Mouse (Mus musculus) heart, adult 8-10 months (tissue): ENCODE data around the gene Xkr7. TPM values are rescaled to one million over a fixed set of nuclear protein-coding genes. Genes with fewer than 3 reads are reported as not detected.

ENCODE experiments used
- DNase-seq: peaks from one replicate; pipeline ENCODE4 v3.0.0; 2022; ENCODE audit warnings: low spot score
- total RNA-seq, 4 experiments: library from RNA; stranded (reverse); gene quantifications; 2 replicates each; pipeline ENCODE4 v1.2.4; 2022

Xkr7 gene
- total RNA-seq, 4 experiments from 2014 or later = not detected

DNA sequence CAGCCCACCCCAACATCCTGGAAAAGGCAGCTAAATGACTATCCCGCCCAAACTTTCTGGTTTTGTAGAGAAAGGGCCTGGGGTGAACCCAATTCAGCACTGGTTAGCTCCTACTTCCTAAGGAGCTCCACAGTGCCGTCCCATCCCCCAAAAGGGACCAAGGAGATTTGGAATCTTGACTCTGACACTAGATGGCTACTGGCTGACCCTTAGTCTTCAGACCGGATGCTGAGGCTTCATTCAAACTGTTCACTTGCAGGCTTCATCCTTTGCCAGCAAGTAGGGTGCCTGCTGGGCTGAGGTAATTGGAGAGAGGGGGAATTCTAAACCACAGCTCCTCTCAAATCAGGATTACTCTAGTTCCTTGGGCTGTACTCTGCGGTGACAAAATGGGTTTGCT lies 1.3 kb downstream of the Xkr7 start:
- no peak for DNase-seq

DNA sequence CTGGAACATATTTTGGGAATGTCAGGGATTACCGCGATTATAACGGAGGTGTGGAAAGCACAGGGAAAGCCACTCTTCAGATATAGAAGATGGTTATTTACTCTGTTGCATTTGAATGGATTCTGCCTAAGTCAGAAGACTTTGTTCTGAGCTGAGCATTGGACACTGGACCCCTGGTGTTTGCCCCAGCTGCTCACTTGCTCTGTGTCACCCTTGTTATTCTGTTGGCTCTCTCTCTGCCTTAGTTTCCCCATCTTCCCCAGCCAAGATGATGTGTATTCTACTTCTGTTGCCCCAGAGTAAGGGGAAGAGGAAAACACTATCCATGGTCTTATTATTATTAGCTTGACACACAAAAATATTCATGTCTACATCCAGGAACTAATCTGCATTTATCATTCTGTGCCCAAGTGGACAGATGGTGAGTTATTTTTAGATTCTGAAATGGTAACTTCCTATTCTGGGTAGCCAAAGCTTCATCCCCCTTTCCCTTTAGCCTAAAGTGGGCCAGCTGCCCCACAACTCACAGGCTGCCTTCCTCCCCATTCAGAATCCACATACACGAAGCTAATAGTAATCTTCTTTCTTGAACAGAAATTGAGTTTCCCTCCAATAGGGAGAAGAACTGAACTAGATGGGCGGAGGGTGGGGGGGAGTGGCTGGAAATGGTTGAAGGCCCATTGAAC lies 2.0 kb downstream of the Xkr7 start:
- DNase-seq = no peak

DNA sequence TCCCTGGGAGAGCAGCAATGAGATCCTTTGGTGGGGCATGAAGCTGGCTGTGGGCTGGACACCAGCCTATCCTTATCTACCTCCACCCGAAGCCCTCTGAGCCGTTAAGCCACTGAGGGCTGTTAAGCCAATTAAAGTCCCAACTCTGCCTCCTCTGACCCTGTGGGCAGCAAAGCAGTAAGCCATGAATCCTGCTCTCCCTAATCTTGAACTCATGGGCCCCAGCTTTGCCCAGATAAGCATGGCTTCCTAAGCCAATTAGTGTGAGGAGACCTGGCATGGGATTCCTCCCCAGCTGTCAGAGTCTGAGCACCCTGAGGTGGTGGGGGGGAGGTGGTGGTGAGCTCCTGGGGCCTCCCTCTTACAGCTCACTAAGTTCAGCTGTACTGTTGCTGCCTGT lies 5.0 kb downstream of the Xkr7 start:
- DNase-seq = no peak

DNA sequence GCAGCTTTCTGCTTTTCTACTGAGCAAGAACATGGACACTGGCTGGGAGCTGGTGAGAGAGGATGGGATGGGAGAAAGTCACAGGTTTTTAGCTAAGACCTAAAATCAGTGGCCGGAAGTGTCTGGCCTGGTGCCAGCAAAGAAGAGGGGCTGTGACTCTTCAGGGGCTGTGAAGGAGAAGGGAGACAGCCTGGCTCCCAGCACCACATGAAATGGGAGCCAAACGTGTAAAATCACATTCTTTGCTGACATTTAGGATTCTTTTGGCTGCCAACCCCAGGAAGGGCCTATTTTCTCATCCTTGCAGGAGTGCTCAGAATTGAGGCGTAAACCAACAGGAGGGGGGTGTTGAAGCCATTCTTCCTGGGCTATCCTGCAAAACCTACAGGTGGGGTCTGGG lies 12.2 kb downstream of the Xkr7 start:
- DNase-seq = no peak

DNA sequence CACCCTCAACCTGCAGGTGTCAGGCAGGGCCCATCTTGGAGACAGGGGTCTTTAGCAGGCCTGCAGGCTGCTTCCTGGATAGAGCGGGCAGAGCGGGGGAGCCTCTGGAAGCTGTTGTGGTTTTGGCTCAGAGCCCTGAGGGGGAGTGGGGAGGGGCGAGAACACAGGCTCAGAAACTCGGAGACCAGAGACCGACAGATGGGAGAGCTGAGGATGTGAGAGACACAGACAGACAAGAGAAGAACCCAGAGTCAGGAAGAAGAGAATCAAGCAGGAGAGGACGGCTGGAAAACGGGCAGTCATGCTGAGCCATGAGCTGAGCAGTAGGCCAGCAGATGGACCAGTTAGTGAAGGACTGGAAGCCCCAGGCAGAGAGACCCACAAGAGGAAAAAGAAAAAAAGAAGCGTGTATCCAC lies 14.2 kb downstream of the Xkr7 start:
- no peak for DNase-seq

DNA sequence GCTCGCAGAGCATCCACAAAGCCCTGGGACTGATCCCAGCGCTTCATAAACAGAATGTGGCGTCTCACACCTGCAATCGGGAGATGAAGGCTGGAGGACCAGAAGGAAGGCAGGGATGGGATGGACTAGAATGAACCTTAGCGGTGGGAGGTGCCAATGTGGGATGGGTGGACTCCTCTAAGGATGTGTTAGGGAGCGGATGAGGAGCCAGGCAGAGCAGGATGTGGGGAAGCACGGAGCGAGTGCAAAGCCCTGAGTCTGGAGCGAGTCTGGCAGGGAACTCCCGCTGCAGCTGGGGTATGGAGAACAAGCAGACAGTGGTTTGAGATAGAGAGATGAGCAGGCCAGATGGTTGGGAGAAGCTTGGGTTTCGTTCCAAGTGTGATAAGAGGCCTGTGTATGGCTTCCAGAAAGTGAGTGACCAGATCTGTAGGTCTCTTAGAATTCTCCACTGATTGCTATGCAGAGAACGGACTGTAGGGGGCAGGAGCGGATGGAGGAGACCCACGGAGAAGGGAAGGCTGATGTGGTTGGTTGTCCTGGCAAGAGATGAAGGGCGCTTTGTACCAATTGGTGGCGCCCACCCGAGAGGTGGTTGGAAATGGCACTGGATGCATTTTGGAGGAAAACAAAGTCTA lies 16.3 kb downstream of the Xkr7 start:
- peak; percentile 55 for DNase-seq

DNA sequence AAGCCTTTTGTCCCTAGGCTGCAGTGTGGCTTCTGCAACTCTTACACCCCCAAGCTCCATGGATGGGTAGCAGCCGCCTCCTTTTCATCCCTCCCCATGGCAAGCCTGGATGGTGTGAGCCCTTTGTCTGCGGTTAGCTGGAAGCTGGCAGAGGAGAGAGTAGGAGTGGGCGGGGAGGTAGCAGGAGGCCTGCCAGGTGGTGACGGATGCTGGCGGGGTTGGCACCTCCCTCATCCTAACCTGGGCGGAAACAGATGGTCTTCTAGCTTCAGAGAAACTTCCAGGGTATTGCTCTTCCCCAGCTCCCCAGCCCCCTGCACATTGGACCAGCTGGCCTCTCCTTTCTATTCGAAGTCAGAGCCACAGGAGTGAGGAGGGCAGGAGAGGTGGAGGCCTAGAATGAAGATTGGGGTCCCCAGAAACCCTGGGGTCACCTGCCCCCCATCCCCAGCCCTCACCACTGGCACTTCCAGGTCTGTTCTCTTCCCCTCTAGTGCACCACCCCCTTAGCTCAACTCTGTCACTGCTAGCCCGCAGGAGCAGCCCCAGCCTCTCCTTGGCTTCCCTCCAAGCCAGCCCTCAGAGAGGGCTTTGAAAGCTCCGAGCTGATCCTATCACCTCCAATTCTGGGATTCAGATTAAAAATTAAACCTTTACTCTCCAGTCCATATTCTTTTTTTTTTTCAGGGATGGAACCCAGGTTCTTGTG lies 17.8 kb downstream of the Xkr7 start:
- DNase-seq = no peak

DNA sequence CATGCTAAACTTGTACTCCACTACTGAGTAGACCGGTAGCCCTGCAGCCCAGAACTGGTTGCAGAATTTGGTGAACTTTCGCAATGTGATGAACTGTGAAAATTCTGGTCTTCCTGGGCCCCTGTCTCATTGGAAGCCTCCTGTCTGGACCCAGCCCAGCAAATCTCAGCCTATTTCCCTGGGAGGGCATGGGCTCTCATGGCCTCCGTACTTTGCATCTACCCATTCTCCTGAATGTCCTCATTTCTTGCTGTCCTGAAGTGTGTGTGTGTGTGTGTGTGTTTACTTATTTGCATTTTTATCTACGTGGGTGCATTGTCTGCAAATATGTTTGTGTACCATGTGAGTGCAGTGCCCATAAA lies 18.3 kb downstream of the Xkr7 start:
- DNase-seq = no peak

DNA sequence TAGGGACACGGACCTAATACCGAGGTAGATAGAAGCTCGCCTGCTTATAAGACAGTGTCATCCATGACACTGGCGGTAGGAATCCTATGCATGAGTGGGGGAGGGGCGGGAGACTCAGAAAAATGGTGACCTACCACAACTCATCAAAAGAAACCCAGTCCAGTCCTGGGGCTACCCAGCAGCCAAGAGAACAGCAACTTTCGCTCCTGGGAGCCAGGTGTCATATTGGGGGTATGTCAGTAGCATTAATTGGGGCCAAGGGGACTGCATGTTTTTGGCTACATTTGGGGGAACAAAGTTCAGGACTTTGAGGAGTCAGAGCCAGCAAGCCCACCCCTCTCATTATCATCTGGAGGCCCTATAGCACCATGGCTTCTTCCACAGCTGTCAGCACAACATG lies 19.4 kb downstream of the Xkr7 start:
- no peak for DNase-seq

DNA sequence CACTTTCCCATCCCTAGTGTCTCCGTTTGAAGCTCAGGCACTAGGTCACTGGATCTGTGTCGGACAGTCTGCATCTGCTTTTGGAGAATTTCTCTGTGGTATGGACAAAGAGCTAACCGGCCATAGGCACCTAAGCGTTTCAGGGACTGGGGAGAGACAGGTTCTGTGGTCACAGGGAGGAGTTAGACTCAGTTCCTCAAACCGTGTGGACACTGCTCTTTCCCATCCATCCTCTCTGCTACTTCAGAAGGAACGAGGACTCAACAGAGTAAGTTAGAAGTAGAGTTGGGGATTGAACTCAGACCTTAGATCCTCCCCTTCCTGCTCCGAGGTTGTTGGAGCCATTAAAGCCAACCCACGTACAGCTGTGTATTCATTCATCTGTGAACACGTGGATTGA lies 19.9 kb downstream of the Xkr7 start:
- DNase-seq = no peak

DNA sequence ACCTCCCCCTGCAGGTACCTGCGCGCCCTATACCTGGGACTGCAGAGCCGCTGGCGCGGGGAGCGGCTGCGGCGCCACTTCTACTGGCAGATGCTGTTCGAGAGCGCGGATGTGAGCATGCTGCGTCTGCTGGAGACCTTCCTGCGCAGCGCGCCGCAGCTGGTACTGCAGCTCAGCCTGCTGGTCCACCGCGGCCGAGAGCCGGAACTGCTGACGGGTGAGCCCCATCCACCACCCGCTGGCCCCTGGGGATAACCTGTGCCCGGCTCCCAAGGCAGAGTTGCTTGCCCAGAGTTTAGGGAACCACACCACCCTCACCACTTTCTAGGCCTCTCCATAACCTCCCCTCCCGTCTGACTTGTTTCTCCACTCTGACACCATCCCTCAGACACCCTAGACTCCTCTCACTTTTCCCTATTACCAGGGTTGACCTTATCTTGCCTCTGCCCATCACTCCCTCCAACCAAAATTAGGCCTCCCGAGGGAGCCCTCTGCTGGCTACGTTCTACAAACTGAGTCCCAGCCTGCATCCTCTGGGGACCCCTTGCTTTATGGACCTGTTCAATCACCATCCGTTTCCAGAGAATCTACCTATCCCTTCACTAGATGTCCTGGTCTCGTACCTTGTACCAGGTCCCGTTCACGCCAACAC lies 21.2 kb downstream of the Xkr7 start:
- no peak for DNase-seq

DNA sequence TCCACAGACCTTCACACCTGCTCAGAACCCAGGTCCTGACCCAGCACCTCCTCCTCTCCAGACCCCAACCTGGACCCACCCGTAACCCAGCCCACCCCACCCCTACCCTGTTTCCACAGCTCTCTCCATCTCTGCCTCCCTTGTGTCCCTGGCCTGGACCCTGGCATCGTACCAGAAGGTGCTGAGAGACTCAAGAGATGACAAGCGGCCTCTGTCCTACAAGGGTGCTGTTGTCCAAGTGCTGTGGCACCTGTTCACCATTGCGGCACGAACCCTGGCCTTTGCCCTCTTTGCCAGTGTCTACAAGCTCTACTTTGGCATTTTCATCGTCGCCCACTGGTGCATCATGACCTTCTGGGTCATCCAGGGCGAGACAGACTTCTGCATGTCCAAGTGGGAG lies 22.2 kb downstream of the Xkr7 start:
- no peak for DNase-seq

DNA sequence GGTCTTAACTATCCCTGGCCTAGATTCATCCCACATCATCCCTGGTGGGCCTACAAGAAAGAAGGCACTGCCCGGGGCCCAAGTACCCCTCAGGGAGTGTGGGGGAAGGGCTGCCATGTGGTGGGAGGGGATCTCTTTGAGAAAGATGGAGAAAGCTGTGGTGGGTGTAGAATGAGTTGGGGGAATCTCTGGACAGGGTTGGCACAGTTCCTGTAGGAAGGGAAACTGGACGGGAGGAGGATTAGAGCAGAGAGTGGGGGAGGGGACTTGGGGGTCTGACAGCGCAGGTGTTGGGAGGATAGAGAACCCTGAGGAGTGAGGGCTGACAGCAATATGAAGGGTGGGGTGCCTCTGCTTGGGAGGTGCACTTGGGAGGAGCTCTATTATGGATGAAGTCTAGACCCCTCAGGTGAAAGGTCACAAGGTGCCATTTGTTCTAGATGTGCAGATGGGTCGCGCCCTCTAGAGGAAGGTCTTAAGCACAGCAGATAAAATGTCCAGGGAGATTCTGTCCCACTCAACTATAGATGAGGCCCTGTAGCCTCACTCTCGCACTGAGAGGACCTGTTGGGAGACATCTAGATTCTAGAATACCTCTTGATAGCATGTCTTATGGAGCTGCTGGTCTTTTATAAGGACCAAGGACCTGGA lies 23.7 kb downstream of the Xkr7 start:
- no peak for DNase-seq

DNA sequence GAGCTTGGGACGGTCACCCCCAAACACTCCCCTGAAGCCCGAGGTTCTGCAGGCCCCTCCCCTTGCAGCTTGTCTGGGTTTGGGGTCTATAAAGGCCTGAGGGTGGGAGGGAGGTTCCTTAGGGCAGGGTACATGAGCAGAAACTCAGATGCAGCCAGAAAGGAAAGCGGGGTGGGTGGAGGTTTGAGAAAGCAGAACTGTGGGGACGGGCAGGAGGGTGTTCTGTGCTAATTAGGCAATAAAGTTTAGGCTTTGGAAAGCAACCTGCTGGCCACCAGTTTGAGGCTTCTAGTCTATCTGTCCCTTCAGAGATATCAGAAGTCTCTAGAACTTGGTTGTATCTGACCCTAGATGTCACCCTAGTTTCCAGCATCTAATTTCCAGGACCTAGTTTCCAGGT lies 26.7 kb downstream of the Xkr7 start:
- DNase-seq = no peak

DNA sequence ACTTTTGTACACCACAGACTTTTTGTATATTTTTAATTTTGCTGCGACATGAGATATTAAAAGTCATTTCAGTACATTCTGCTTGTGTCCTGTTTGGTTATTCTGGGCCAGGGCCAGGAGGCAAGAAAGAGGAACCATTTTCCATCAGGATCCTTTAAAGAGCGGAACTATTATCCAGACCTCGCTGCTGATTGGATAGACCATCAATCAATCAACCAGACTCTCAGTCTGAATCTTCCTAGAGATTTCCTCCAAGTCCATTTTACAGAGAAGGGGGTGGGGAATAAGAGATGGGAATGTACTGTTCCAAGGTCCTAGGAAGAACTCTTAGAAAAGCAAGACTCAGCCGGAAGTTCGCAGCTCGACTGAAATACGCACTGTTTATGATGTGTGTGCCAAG lies 28.6 kb downstream of the Xkr7 start:
- no peak for DNase-seq

DNA sequence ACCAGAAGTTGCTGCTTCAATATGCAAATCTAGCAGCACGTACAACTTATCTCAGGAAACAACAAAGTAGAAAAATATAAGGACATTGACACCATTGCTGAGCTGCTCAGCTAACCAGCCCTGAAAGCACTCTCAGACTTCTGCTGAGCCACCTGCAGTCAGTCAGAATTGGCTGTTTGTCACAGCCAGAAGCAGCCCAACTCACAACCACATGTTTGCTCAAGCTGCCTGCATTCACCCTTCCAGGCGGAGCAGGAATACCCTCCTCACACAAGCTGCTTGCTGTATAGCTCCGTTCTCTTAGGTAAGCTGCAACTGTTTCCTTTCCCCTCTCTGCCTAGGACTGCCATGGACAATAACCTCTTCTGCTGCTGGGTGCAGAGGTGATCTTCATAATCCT lies 31.7 kb downstream of the Xkr7 start:
- no peak for DNase-seq

DNA sequence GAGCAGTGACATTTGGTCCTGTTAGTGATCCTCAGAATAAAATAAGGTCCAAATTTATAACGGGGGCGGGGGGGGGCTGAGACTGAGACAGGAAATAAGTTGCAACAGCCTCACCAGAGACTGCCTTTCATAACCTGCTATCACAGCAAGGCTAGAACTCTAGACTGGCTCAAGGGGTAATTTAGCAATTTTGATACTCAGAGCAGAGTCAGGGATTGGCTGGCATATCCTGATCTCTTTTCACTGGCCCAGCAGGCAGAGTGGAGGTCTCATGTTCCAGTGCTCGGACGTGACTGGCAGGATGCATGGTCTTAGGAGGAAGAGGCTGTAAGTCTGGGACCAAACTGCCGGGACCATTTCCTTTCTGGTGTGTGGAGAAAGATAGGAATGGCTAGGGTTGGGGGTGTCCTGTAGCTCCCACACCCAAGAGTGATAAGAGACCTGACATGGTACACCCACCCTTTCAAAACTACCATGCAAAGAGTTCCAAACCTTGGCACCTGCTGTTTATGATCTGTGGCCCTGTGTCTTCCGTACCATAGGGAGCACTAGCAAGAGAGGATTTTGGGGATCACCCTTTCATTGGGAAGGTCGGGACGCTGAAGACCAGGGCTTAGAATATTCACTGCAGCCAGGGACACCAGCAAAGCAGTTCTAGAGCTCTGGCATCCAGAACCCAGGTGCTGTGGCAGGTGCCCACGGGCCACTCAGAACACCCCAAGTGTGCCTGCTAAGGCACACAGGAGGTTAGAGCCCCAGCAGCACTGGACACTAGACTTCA lies 32.7 kb downstream of the Xkr7 start:
- no peak for DNase-seq

DNA sequence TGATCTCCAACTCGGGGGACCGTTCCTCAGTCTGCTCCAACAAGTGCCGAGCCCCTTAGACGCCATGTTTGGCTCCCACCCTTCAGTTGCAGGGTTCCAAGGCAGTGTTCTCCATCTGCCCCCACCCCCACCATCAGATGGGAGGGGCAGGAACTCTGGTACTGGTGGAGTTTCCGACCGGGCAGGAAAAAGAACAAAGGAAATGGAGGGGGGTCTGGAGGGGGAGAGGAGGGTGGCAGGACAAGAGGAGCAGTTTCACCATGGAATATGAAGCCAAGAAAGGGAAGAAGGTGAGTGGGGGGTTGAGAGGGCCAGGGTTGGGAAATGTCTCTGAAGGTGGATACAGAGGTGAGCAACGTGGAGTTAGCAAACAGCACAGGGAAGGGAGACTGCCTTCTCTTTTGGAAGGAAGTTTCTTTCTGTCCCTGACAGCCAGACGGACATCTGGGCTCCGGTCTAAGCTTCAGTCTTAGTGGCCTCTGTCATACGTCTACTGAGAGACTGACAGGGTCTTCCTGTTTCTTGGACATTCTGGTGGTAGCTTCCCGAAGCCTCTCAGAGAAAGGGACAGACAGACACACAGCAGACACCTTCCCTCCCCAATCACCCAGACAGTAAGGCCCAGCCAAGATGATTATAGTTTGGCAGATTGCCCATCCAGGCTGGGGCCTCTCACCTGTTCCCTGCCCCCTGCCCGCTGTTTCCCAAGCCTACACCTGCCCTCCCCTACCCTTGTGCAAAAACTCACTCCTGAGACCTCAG lies 34.3 kb downstream of the Xkr7 start, which contains the start of gene Ccm2l:
Ccm2l (plus strand) TSS at position 209 of the 762 bp plus-strand sequence.
- peak; percentile 74 for DNase-seq

DNA sequence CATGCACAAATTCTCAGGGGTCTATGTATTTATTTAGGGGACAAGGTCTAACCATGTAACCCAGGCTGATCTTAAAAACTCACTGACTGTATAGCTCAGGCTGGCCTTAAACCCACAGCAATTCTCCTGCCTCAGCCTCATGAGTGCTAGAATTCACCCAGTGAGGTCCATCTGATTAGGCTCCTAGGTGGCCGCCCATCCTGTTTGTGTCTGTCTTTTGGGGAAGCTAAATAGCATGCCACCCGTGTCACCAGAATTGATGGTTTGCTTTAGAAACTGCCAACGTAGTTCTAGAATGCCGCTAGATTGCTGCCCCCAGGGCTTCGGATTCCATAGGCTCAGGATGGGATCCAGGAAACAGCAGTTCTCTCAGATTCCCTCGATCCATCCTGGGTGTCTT lies 35.3 kb downstream of the Xkr7 start:
- no peak for DNase-seq

DNA sequence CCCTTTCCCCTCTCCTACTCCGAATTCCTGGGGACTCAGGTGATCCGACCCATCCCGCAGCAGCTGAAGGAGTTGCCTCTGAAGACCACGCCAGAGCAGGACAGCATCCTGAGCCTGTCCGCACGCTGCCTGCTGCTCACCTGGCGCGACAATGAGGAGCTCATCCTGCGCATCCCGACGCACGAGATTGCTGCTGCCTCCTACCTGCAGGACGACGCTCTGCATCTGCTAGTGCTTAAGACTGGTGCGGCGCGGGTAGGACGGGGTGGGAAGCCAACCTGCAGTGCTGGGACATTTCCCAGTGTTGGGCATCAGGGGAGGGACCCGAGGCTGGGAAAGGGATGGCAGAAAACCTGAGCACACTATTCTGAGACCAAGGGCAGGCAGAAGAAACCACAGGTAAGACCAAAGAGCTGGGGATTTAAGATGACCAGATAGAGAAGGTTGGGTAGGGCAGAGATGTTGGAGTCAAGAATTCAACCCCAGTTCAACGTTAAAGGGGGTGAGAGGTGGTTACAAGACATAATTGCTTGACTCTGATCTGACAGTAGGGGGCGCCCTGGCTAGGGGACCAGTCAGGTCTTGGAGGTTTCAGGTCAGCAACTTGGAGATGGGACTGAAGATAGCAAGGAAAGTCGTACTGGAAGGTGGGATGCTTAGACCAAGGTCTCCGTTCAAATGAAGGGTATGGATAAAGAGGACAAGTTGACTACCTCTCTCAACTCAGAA lies 39.3 kb downstream of the Xkr7 start:
- DNase-seq = no peak
